Mouse (Mus musculus) lung, embryonic 15.5 days (tissue): ENCODE data around the gene Edaradd. TPM values are rescaled to one million over a fixed set of nuclear protein-coding genes. Genes with fewer than 3 reads are reported as not detected.
A peak's percentile ranks its signal among the peaks of the same experiment; 100 is the strongest.

Source experiments
- ATAC-seq: fragments of 200-750 bp; cut with Nextera tagmentation; 2 replicates; pipeline ENCODE4 v1.8.0; 2017; ENCODE audit warnings: moderate number of reproducible peaks, borderline replicate concordance; ENCODE audit not compliant: low FRiP score, low TSS enrichment; ENCODE audit errors: extremely low read depth
- H3K27ac ChIP-seq: fragments of 300-500 bp; sonication (generic); 2 replicates; pipeline ENCODE4 v1.5.1; 2015; ENCODE audit warnings: moderate library complexity, mild to moderate bottlenecking, inconsistent platforms
- H3K27me3 ChIP-seq: fragments of 300-500 bp; sonication (generic); 2 replicates; pipeline ENCODE4 v1.6.1; 2015; ENCODE audit warnings: inconsistent platforms
- H3K36me3 ChIP-seq: fragments of 300-500 bp; sonication (generic); 2 replicates; pipeline ENCODE4 v1.6.1; 2015; ENCODE audit warnings: inconsistent platforms
- H3K4me1 ChIP-seq: fragments of 300-500 bp; sonication (generic); 2 replicates; pipeline ENCODE4 v1.6.1; 2015; ENCODE audit warnings: inconsistent platforms
- H3K4me2 ChIP-seq: fragments of 300-500 bp; sonication (generic); 2 replicates; pipeline ENCODE4 v1.6.1; 2015; ENCODE audit warnings: inconsistent platforms, mild to moderate bottlenecking, moderate library complexity
- H3K4me3 ChIP-seq: fragments of 300-500 bp; sonication (generic); 2 replicates; pipeline ENCODE4 v1.5.1; 2015; ENCODE audit warnings: mild to moderate bottlenecking, inconsistent platforms
- H3K9ac ChIP-seq: fragments of 300-500 bp; sonication (generic); 2 replicates; pipeline ENCODE4 v1.6.1; 2015; ENCODE audit warnings: inconsistent platforms
- H3K9me3 ChIP-seq: fragments of 300-500 bp; sonication (generic); 2 replicates; pipeline ENCODE4 v1.6.1; 2016; ENCODE audit warnings: inconsistent platforms
- WGBS: fragments of 180-500 bp; shearing (Covaris S2); methylation state at CpG from one replicate; pipeline ENCODE4 v1.1.7; 2015; 5-methylcytosine and 5-hydroxymethylcytosine counted together
- polyA plus RNA-seq: library from polyadenylated mRNA; unstranded; fragments of >200 nt; fragmentation: Nextera tagmentation; extraction: Ambion mirVana; gene quantifications from 2 replicates; pipeline ENCODE4 v1.2.1, GENCODE M21; 2015

Gene Edaradd
- polyA plus RNA-seq, 1 experiment from 2014 or later, result 1.6 TPM

GRCm38 (mm10) chr13:12543880-12544568, 23.8 kb upstream of the Edaradd start:
- no peak overlapping the region for H3K27ac ChIP-seq
- 65% methylated on average over 8 of the region's 8 CpGs for WGBS
- no peaks in the 10 kb centered on the region for H3K9me3 ChIP-seq
- H3K9ac ChIP-seq, result no peak overlapping the region
- no peak overlapping the region for H3K4me2 ChIP-seq
- ATAC-seq, result no peak
- no peaks in the 10 kb centered on the region; the same call in 1 of the 2 replicates for H3K27me3 ChIP-seq
- no peaks in the 10 kb centered on the region for H3K36me3 ChIP-seq
- peaks cover 10% of the 10 kb centered on the region for H3K4me1 ChIP-seq
- H3K4me3 ChIP-seq, result no peak overlapping the region

DNA sequence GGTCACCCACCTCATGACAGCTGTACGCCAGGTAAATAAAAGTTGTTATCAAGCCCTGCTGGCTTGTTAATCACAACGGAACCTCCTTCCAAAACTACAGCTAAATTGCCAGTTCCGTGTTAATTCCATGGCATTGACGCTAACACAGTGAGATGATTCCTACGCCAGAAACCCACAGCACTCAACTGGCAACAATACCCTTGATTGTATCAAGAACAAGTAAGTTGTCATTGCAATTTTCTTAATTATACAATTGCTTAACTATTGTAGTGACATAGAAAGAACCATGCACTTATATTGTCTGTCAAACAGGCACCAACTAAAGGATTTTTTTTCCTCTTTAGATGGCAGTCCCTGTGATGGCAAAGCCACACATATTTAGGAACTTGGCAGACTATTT, 23.0 kb upstream of the Edaradd start:
- Histone ChIP-seq H3K4me2 (no peak overlapping the region), H3K27me3 (no peaks in the 10 kb centered on the region; the same call in 1 of the 2 replicates), H3K36me3 (no peaks in the 10 kb centered on the region), H3K4me3 (no peak overlapping the region), H3K9ac (no peak overlapping the region), H3K9me3 (no peaks in the 10 kb centered on the region), H3K4me1 (peaks cover 10% of the 10 kb centered on the region), H3K27ac (no peak overlapping the region)
- 43% methylated on average over 5 of the region's 5 CpGs for WGBS
- ATAC-seq, result no peak

DNA sequence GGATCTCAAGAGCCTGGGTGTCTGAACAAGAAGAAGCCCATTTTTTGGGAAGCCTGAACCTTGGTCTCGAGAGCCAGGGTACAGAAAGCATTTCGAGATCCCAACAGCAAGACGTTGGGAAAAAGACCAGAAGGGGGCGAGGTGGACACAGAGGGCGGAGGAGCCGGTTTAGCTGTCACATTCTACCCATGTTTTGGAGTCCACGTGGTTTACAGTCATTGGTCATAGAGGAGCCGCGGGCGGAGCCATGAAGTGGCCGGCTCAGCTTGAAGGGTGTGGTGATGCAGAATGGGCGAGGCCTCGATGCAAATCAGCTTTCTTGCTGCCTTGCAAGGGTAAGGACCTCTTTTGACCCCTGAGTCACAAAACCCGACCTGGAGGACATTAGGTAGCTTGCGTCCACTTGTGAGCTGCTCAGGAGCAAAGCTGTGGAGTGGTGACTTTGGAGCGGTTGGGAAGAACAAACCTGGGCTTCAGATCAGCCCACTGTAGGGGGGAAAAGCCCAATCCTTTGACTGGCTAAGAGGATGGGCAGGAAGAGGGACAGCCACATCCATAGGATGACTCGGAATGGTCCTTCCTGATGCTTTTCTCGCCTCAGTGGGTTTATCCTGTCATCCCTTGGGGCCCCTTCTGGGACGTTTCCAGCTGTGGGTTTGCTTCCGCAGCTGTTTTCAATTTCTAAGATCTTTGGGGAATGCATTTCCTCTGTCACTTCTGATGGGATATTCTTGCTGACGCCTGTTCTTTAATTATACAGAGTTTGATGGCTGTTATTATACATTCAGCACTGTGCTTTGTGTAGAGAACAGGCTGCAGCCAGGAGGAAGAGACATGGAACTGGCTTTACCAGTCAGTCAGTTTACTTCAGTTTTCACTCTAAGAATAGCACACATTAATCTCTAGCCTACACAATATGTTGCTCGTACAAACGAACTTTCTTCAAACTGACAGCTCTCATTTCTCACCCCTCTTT, 22.1 kb upstream of the Edaradd start:
- Histone ChIP-seq H3K4me2 (peak overlapping the region; percentile 43), H3K4me3 (no peak overlapping the region), H3K27me3 (no peaks in the 10 kb centered on the region; the same call in 1 of the 2 replicates), H3K4me1 (peaks cover 10% of the 10 kb centered on the region), H3K9me3 (no peaks in the 10 kb centered on the region), H3K27ac (no peak overlapping the region), H3K9ac (no peak overlapping the region), H3K36me3 (no peaks in the 10 kb centered on the region)
- peak; percentile 93 for ATAC-seq
- WGBS, result 3% methylated on average over 23 of the region's 23 CpGs

DNA sequence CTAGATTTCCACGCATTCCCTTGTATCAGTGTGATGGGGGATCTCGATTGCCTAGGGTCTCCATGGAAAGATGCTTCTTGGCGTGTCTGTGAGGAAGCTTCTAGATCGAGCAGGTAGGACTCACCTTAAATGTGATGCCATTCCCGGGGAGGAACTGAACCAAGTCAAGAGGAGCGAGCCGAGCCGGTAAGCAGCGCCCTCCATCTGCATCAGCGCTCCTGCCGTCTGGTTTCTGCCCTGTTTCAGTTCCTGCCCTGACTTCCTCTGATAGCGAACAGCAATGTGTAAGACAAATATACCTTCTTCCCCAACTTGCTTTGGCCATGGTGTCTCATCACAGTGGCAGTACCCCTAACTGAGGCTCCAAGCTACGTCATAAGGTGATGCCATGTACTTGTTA, 19.9 kb upstream of the Edaradd start:
- no peak for ATAC-seq
- no peaks in the 10 kb centered on the region for H3K36me3 ChIP-seq
- H3K4me3 ChIP-seq, result no peak overlapping the region
- WGBS, result 72% methylated on average over 13 of the region's 13 CpGs
- H3K4me1 ChIP-seq, result peaks cover 10% of the 10 kb centered on the region
- no peak overlapping the region for H3K4me2 ChIP-seq
- H3K27ac ChIP-seq, result no peak overlapping the region
- H3K9ac ChIP-seq, result no peak overlapping the region
- H3K9me3 ChIP-seq, result no peaks in the 10 kb centered on the region
- no peaks in the 10 kb centered on the region; the same call in 1 of the 2 replicates for H3K27me3 ChIP-seq

DNA sequence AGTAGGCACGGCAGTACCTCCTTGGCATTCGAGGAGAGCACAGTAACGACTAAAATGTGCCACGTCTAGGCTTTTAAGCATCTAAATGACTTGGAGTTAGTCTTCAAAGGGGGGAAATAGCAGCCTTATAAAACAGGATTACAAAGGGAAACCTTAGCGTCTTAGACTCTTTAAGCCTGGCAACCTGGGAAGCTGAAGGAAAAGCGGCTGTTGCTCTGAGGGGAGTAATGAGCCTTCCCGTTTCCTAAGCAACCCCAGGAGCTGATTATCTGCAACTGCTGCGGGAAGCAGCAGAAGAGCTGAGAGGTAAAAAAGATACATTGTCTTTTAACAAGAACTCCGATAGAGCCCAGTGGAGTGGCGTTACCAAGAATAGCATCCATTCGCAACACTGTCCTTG, 19.5 kb upstream of the Edaradd start:
- H3K27ac ChIP-seq, result no peak overlapping the region
- WGBS, result 39% methylated on average over 11 of the region's 11 CpGs
- no peaks in the 10 kb centered on the region for H3K9me3 ChIP-seq
- no peak for ATAC-seq
- peaks cover 10% of the 10 kb centered on the region for H3K4me1 ChIP-seq
- H3K4me3 ChIP-seq, result no peak overlapping the region
- no peaks in the 10 kb centered on the region; the same call in 1 of the 2 replicates for H3K27me3 ChIP-seq
- no peak overlapping the region for H3K4me2 ChIP-seq
- no peak overlapping the region for H3K9ac ChIP-seq
- H3K36me3 ChIP-seq, result no peaks in the 10 kb centered on the region

GRCm38 (mm10) chr13:12537971-12538370, 17.7 kb upstream of the Edaradd start:
- no peaks in the 10 kb centered on the region; the same call in 1 of the 2 replicates for H3K27me3 ChIP-seq
- H3K9me3 ChIP-seq, result no peaks in the 10 kb centered on the region
- H3K4me3 ChIP-seq, result no peak overlapping the region
- H3K36me3 ChIP-seq, result no peaks in the 10 kb centered on the region
- H3K4me2 ChIP-seq, result no peak overlapping the region
- H3K9ac ChIP-seq, result no peak overlapping the region
- 68% methylated on average over 6 of the region's 6 CpGs for WGBS
- H3K4me1 ChIP-seq, result peaks cover 10% of the 10 kb centered on the region
- no peak overlapping the region for H3K27ac ChIP-seq
- no peak for ATAC-seq

DNA sequence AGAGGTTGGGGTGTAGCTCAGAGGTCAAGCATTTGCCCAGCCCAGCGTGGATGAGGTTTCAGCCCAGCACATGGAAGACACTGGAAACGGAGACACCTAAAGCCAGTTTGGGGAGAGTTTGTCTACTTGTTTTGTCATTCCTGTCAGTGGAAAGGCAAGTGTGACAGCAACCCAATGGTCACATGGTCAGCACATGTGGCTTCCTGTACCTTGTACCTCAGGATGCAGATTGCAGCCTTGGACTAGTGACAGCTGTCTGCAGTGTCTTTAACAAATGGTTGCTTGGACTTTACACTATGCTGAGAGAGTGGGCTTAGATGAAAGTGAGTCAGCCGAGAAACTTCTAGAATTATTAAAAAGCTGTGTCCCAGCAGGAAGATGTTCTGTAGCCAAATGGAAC, 14.4 kb upstream of the Edaradd start:
- H3K9me3 ChIP-seq, result no peaks in the 10 kb centered on the region
- no peak overlapping the region for H3K4me3 ChIP-seq
- H3K4me1 ChIP-seq, result no peaks in the 10 kb centered on the region
- no peak overlapping the region for H3K9ac ChIP-seq
- H3K4me2 ChIP-seq, result no peak overlapping the region
- H3K36me3 ChIP-seq, result no peaks in the 10 kb centered on the region
- no peak for ATAC-seq
- WGBS, result 56% methylated on average over 3 of the region's 3 CpGs
- H3K27ac ChIP-seq, result no peak overlapping the region
- H3K27me3 ChIP-seq, result no peaks in the 10 kb centered on the region

DNA sequence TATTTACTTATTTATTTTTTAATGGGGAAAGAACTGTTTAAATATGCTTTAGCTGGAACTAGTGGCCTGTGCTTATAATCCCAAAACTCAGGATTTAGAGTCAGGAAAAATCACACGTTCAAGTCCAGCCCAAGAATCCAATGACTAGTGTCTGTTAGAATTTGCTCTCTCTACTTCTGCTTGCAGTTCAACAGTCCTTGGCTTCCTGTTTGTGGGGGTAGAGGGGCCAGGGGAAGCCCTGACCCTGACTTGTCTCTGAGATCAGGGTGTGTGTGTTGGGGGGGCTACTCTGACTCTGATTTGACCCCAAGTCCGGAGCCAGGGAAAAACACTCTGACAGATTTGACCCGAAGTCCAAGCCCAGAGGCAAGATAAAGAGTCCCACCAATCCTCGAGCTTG, 5.4 kb upstream of the Edaradd start:
- H3K4me1 ChIP-seq, result no peaks in the 10 kb centered on the region
- H3K36me3 ChIP-seq, result no peaks in the 10 kb centered on the region
- H3K4me2 ChIP-seq, result no peak overlapping the region
- no peaks in the 10 kb centered on the region for H3K9me3 ChIP-seq
- H3K4me3 ChIP-seq, result no peak overlapping the region
- no peaks in the 10 kb centered on the region for H3K27me3 ChIP-seq
- 75% methylated on average over 4 of the region's 4 CpGs for WGBS
- no peak overlapping the region for H3K9ac ChIP-seq
- no peak overlapping the region for H3K27ac ChIP-seq
- no peak for ATAC-seq

- Histone ChIP-seq H3K36me3 (no peaks in the 10 kb centered on the region), H3K4me2 (no peak overlapping the region), H3K4me1 (peaks cover 7% of the 10 kb centered on the region; the same call in 1 of the 2 replicates), H3K27ac (no peak overlapping the region), H3K9me3 (no peaks in the 10 kb centered on the region), H3K27me3 (no peaks in the 10 kb centered on the region), H3K9ac (no peak overlapping the region), H3K4me3 (no peak overlapping the region)
- no peak for ATAC-seq
Measured at GRCm38 (mm10) chr13:12522346-12522745, 2.1 kb upstream of the Edaradd start.

- Histone ChIP-seq H3K4me3 (peak overlapping the region; percentile 57), H3K27me3 (no peaks in the 10 kb centered on the region), H3K9ac (0 out of 2 replicates have a peak overlapping the region, but pooled peaks have one; percentile 27), H3K4me2 (peak overlapping the region; percentile 99), H3K4me1 (peaks cover 7% of the 10 kb centered on the region; the same call in 1 of the 2 replicates), H3K27ac (no peak overlapping the region), H3K9me3 (no peaks in the 10 kb centered on the region), H3K36me3 (no peaks in the 10 kb centered on the region)
- no peak for ATAC-seq
- WGBS, result 3% methylated on average over 18 of the region's 18 CpGs
Measured at GRCm38 (mm10) chr13:12519371-12519770, 867 bp downstream of the Edaradd start.

GRCm38 (mm10) chr13:12511189-12511965, 8.9 kb downstream of the Edaradd start:
- no peak overlapping the region for H3K27ac ChIP-seq
- no peak overlapping the region for H3K4me3 ChIP-seq
- ATAC-seq, result no peak
- H3K27me3 ChIP-seq, result no peaks in the 10 kb centered on the region
- no peaks in the 10 kb centered on the region for H3K36me3 ChIP-seq
- H3K9ac ChIP-seq, result no peak overlapping the region
- 45% methylated on average over 9 of the region's 9 CpGs for WGBS
- no peak overlapping the region for H3K4me2 ChIP-seq
- H3K4me1 ChIP-seq, result 0 out of 2 replicates have a peak, but pooled peaks cover 2% of the 10 kb centered on the region
- no peaks in the 10 kb centered on the region for H3K9me3 ChIP-seq
